Mouse (Mus musculus) layer of hippocampus, postnatal 14 days (tissue): Measurements from ENCODE around the gene Cdkn2b. TPM values are rescaled to one million over a fixed set of nuclear protein-coding genes. Genes with fewer than 3 reads are reported as not detected.

ENCODE experiments used
- total RNA-seq, 2 experiments: library from RNA; stranded (reverse); gene quantifications; 2 replicates each; pipeline ENCODE4 v1.2.3; 2021

Cdkn2b gene
- total RNA-seq, 2 experiments from 2014 or later, result 2.1 to 3.1 TPM

Other genes starting within 250 kb of the Cdkn2b start
- gene Mtap, start 173.9 kb downstream of the Cdkn2b start, total RNA-seq, result 10 to 100 TPM in 1 of 2 experiments, 1 to 10 TPM in 1; 9.9 to 11.4 TPM
- under 1 TPM in 1 of 2 experiments, not detected in 1; 0.51 TPM for gene Cdkn2a, start 16.4 kb downstream of the Cdkn2b start, total RNA-seq